Mouse (Mus musculus): ENCODE measurements around the gene Ehf. TPM values are rescaled to one million over a fixed set of nuclear protein-coding genes. Genes with fewer than 3 reads are reported as not detected.

The Ehf gene
- polyA plus RNA-seq, 1 experiment from 2014 or later = 65.4 TPM

DNA sequence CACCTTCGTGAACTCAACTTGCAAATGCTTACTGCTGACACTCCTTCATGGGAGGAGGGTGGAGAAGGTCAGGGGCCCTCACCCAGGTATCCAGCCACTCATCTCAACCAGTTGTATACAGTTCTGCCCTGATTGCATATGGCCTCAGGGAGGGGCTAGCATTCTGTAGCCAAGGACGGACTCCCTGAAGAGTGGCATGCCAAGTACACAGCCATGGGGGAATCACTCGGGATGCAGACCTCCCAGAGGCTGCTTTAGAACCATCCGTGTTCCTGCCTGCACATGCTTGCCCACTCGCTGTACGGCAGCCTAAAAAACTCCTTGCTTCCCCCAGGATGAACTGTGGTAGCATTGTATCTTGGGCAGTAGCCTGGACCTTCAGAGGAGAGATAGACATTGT is 35.6 kb upstream of the Ehf start:
- Histone ChIP-seq H3K9me3 (ENCODE audit: control insufficient read depth, low read length) (no peaks in the 10 kb centered on the region), H3K4me3 (ENCODE audit: low read depth, low read length) (no peak overlapping the region), H3K4me1 (replicated peaks; ENCODE audit: control insufficient read depth, insufficient read depth) (no peaks in the 10 kb centered on the region), H3K36me3 (ENCODE audit: control insufficient read depth, insufficient read depth, low read length) (no peaks in the 10 kb centered on the region), H3K4me2 (replicated peaks; ENCODE audit: low read depth) (no peak overlapping the region), H3K27ac (replicated peaks) (no peak overlapping the region), H3K9ac (ENCODE audit: low read length) (no peak overlapping the region), H3K27me3 (ENCODE audit: control insufficient read depth, insufficient read depth, low read length) (no peaks in the 10 kb centered on the region)
- ATAC-seq (ENCODE audit: low FRiP score, low TSS enrichment) = no peak
- TF ChIP-seq CTCF (IDR thresholded peaks at IDR 0.05; ENCODE audit: low read depth) = no peak
- TF ChIP-seq EP300 (optimal IDR thresholded peaks at IDR 0.05) = no peak
- no peak for DNase-seq (ENCODE audit: low spot score)
- WGBS = 79% methylated on average over 6 of the region's 6 CpGs

DNA sequence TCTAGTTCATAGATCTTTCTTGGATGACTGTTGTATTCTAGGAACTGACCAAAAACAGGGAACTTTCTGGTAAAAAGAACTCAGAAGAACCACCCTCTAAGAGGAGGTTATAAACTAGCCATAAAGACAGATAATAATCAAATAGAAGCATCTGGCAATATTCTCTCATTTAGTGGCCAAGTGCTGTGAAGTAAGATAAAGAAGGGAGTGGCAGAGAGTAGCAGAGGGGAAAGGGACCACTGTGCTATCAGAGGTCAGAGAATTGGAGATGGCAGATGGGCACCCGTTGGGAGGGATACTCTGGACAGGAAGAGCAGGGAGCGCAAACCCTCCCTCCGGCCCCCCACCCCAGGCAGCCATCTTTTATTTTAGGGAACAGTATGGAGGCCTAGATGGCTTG is 34.3 kb upstream of the Ehf start:
- 85% methylated on average over 3 of the region's 3 CpGs for WGBS
- no peaks in the 10 kb centered on the region for H3K9me3 ChIP-seq (ENCODE audit: control insufficient read depth, low read length)
- no peak for ATAC-seq (ENCODE audit: low FRiP score, low TSS enrichment)

DNA sequence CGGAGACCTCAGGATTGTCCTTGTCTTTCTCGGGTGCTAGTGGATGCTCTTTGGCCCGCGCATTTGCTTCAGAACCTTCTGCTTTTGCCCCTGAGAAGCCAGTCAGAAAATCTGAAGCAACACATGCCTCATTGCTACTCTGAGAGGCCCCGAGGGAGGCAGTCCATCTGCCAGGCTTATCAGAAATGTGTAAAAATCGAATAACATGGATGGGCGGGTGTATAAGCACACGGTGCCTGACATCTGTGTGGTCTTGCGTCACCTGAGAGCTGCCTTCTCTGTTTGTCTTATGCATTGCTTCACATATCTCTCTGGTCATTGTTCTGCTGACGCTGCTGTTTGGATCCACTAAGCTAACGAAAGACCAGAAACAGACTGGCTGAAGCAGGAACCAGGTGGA is 33.5 kb upstream of the Ehf start:
- Histone ChIP-seq H3K9me3 (ENCODE audit: control insufficient read depth, low read length) (no peaks in the 10 kb centered on the region), H3K27me3 (ENCODE audit: control insufficient read depth, insufficient read depth, low read length) (no peaks in the 10 kb centered on the region), H3K4me2 (replicated peaks; ENCODE audit: low read depth) (no peak overlapping the region), H3K36me3 (ENCODE audit: control insufficient read depth, insufficient read depth, low read length) (no peaks in the 10 kb centered on the region), H3K4me1 (replicated peaks; ENCODE audit: control insufficient read depth, insufficient read depth) (no peaks in the 10 kb centered on the region), H3K9ac (ENCODE audit: low read length) (no peak overlapping the region), H3K4me3 (ENCODE audit: low read depth, low read length) (no peak overlapping the region), H3K27ac (replicated peaks) (no peak overlapping the region)
- peak; percentile 49; the same call in 1 of the 2 replicates for ATAC-seq (ENCODE audit: low FRiP score, low TSS enrichment)
- TF ChIP-seq CTCF (IDR thresholded peaks at IDR 0.05; ENCODE audit: low read depth) (no peak), EP300 (optimal IDR thresholded peaks at IDR 0.05) (no peak)
- DNase-seq (ENCODE audit: low spot score) = no peak
- WGBS = 60% methylated on average over 11 of the region's 11 CpGs

More for the DNA sequence above, 34.3 kb upstream of the Ehf start:
- no peaks in the 10 kb centered on the region for H3K4me1 ChIP-seq (replicated peaks; ENCODE audit: control insufficient read depth, insufficient read depth)
- no peak overlapping the region for H3K4me2 ChIP-seq (replicated peaks; ENCODE audit: low read depth)
- H3K27ac ChIP-seq (replicated peaks) = no peak overlapping the region
- no peak for DNase-seq (ENCODE audit: low spot score)
- no peaks in the 10 kb centered on the region for H3K36me3 ChIP-seq (ENCODE audit: control insufficient read depth, insufficient read depth, low read length)
- no peak for TF ChIP-seq CTCF (IDR thresholded peaks at IDR 0.05; ENCODE audit: low read depth)
- no peak for TF ChIP-seq EP300 (optimal IDR thresholded peaks at IDR 0.05)
- no peak overlapping the region for H3K4me3 ChIP-seq (ENCODE audit: low read depth, low read length)
- no peak overlapping the region for H3K9ac ChIP-seq (ENCODE audit: low read length)
- no peaks in the 10 kb centered on the region for H3K27me3 ChIP-seq (ENCODE audit: control insufficient read depth, insufficient read depth, low read length)

DNA sequence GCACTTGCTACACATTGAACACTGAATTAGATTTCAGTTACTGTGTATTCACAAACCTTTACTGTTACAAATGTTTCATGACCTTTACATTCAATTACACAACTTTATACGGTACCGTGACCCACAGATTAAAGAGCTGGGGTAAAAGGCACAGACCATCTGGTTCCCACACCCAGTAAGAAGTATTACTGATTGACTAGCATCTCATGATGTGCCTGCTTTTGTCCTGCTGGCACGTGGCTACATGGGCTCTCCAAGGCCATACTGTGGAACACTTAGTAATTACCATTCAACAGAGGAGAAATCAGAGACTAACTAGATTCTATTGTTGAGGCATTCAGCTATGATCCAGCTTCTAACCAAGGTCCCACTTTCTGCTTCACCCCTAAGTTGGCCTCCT is 32.9 kb upstream of the Ehf start:
- 75% methylated on average over 3 of the region's 3 CpGs for WGBS
- Histone ChIP-seq H3K9ac (ENCODE audit: low read length) (no peak overlapping the region), H3K4me2 (replicated peaks; ENCODE audit: low read depth) (no peak overlapping the region), H3K27ac (replicated peaks) (no peak overlapping the region), H3K9me3 (ENCODE audit: control insufficient read depth, low read length) (no peaks in the 10 kb centered on the region), H3K27me3 (ENCODE audit: control insufficient read depth, insufficient read depth, low read length) (no peaks in the 10 kb centered on the region), H3K4me1 (replicated peaks; ENCODE audit: control insufficient read depth, insufficient read depth) (no peaks in the 10 kb centered on the region), H3K36me3 (ENCODE audit: control insufficient read depth, insufficient read depth, low read length) (no peaks in the 10 kb centered on the region), H3K4me3 (ENCODE audit: low read depth, low read length) (no peak overlapping the region)
- TF ChIP-seq EP300 (optimal IDR thresholded peaks at IDR 0.05) (no peak), CTCF (IDR thresholded peaks at IDR 0.05; ENCODE audit: low read depth) (no peak)
- DNase-seq (ENCODE audit: low spot score) (no peak), ATAC-seq (ENCODE audit: low FRiP score, low TSS enrichment) (no peak)

DNA sequence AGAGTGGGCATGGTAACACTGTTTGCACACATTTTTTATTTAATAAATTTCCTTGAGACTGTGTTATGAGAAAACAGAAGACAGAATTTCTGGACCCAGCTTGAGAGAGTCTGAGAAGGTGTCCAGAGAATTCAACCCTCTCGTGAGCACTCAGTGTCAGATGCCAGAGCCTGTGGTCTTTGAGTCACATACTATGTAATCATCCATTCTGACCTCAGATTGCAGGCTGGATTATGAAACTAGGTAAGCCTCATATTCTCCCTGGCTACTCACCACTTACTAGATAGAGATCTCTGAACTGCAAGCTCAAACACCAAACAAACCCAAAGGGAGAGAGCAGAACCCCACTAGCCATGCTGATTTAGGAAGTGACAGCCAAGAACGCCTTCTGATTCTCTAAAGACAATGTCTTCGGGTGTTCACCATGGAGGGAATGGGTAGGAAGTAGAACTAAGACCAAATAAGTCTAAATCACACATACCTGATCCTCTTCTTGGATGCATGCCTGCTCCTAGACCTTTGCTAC is 28.7 kb upstream of the Ehf start:
- H3K4me3 ChIP-seq (ENCODE audit: low read depth, low read length) = no peak overlapping the region
- no peak for ATAC-seq (ENCODE audit: low FRiP score, low TSS enrichment)
- no peak for TF ChIP-seq CTCF (IDR thresholded peaks at IDR 0.05; ENCODE audit: low read depth)
- TF ChIP-seq EP300 (optimal IDR thresholded peaks at IDR 0.05) = no peak
- WGBS = 70% methylated on average over 3 of the region's 3 CpGs
- no peak overlapping the region for H3K9ac ChIP-seq (ENCODE audit: low read length)
- H3K4me1 ChIP-seq (replicated peaks; ENCODE audit: control insufficient read depth, insufficient read depth) = no peaks in the 10 kb centered on the region
- H3K27me3 ChIP-seq (ENCODE audit: control insufficient read depth, insufficient read depth, low read length) = no peaks in the 10 kb centered on the region
- no peaks in the 10 kb centered on the region for H3K9me3 ChIP-seq (ENCODE audit: control insufficient read depth, low read length)
- H3K36me3 ChIP-seq (ENCODE audit: control insufficient read depth, insufficient read depth, low read length) = no peaks in the 10 kb centered on the region
- no peak for DNase-seq (ENCODE audit: low spot score)
- no peak overlapping the region for H3K4me2 ChIP-seq (replicated peaks; ENCODE audit: low read depth)
- H3K27ac ChIP-seq (replicated peaks) = no peak overlapping the region

DNA sequence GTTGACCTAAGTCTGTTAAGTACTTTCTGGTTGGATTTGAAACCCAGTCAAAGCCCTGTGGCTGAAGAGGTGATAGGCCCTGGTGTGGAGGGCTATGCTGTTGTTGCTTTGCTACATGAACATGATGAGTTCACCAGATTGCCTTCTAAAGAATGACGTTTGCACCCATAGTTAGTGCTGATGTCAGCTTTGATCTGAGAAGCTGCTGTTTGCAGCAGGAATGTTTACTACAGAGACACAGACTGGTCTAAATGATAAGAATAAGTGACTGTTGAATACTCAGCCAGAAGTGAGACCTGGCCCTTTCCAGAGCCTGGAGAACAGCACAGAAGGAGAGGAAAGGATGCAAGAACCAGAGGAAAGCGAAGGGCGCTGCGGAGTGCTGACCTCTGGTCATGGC is 25.7 kb upstream of the Ehf start:
- no peaks in the 10 kb centered on the region for H3K9me3 ChIP-seq (ENCODE audit: control insufficient read depth, low read length)

More for the DNA sequence above, 25.7 kb upstream of the Ehf start:
- no peak for DNase-seq (ENCODE audit: low spot score)
- WGBS = 75% methylated on average over 4 of the region's 4 CpGs
- no peak overlapping the region for H3K4me3 ChIP-seq (ENCODE audit: low read depth, low read length)
- H3K27me3 ChIP-seq (ENCODE audit: control insufficient read depth, insufficient read depth, low read length) = no peaks in the 10 kb centered on the region
- no peak overlapping the region for H3K4me2 ChIP-seq (replicated peaks; ENCODE audit: low read depth)
- no peak overlapping the region for H3K27ac ChIP-seq (replicated peaks)
- H3K4me1 ChIP-seq (replicated peaks; ENCODE audit: control insufficient read depth, insufficient read depth) = peaks cover 2% of the 10 kb centered on the region; the same call in 1 of the 2 replicates
- no peak for ATAC-seq (ENCODE audit: low FRiP score, low TSS enrichment)
- TF ChIP-seq EP300 (optimal IDR thresholded peaks at IDR 0.05) (no peak), CTCF (IDR thresholded peaks at IDR 0.05; ENCODE audit: low read depth) (no peak)
- H3K36me3 ChIP-seq (ENCODE audit: control insufficient read depth, insufficient read depth, low read length) = no peaks in the 10 kb centered on the region
- H3K9ac ChIP-seq (ENCODE audit: low read length) = no peak overlapping the region

All from stomach, postnatal 0 days (tissue).